Mouse (Mus musculus) kidney, adult 2 months (tissue): Measurements from ENCODE around the gene Dmrt1. TPM values are rescaled to one million over a fixed set of nuclear protein-coding genes. Genes with fewer than 3 reads are reported as not detected.
A peak's percentile ranks its signal among the peaks of the same experiment; 100 is the strongest.

Experiments used
- DNase-seq: peaks from one replicate; pipeline ENCODE4 v3.0.0; 2021
- H3K27ac ChIP-seq: fragments of 200-500 bp; 2 replicates; pipeline ENCODE4 v1.5.1; 2012; ENCODE audit warnings: low read depth, low read length, control low read depth, inconsistent platforms; ENCODE audit not compliant: insufficient read depth
- H3K27me3 ChIP-seq: fragments of 200-500 bp; replicated peaks from 2 replicates; pipeline ENCODE4 v1.6.1; 2012; ENCODE audit warnings: mild to moderate bottlenecking, moderate library complexity, low read length, inconsistent platforms; ENCODE audit not compliant: control insufficient read depth, insufficient read depth
- H3K36me3 ChIP-seq: fragments of 200-500 bp; 2 replicates; pipeline ENCODE4 v1.6.1; 2012; ENCODE audit warnings: mild to moderate bottlenecking, moderate library complexity, low read length, inconsistent platforms; ENCODE audit not compliant: control insufficient read depth, insufficient read depth
- H3K4me1 ChIP-seq: fragments of 200-500 bp; 2 replicates; pipeline ENCODE4 v1.6.1; 2011; ENCODE audit warnings: low read length; ENCODE audit not compliant: control insufficient read depth, insufficient read depth
- H3K4me3 ChIP-seq: fragments of 200-500 bp; 2 replicates; pipeline ENCODE4 v1.5.1; 2011; ENCODE audit warnings: mild to moderate bottlenecking, low read depth, low read length, control low read depth; ENCODE audit not compliant: insufficient read depth
- CTCF ChIP-seq: fragments of 200-500 bp; conservative IDR thresholded peaks from 2 replicates; pipeline ENCODE4 v1.5.1; 2011; ENCODE audit warnings: low read depth, mild to moderate bottlenecking, control low read depth, low read length, moderate library complexity, mixed read lengths; ENCODE audit not compliant: insufficient read depth, insufficient read length
- POLR2A ChIP-seq: fragments of 200-500 bp; IDR thresholded peaks from one replicate; pipeline ENCODE4 v1.6.1; 2011; ENCODE audit warnings: low read depth, low read length, control low read depth
- WGBS: fragments of 180-500 bp; shearing (Covaris S2); methylation state at CpG from one replicate; pipeline ENCODE4 v1.1.7; 2018; 5-methylcytosine and 5-hydroxymethylcytosine counted together
- polyA plus RNA-seq: library from polyadenylated mRNA; depleted of rRNA; stranded (reverse); fragments of >200 nt; gene quantifications from 2 replicates; pipeline ENCODE4 v1.2.3, GENCODE M21; 2012

The Dmrt1 gene
- polyA plus RNA-seq, 1 experiment, result not detected

DNA sequence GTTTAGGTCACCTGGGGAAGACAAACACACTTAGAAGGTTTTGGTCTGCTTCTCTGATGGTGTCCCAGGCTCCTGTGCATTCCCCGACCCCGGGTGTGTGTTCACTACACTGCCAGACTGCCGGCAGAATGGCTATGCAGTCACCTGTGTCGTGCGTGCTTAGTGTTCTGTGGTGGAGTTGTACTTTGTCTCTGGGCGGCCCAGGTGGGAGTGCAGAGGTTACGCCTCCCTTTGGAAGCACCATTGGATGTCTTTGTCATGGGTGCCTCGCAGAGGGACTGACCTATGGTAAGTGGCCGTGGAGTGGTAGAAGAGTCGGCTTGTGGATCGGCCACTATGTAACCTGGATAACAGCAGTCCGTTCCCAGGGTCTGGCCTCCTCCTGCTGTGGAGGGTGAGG, 59.0 kb downstream of the Dmrt1 start:
- H3K36me3 ChIP-seq, result no peaks in the 10 kb centered on the region
- 0 out of 2 replicates have a peak, but pooled peaks cover 2% of the 10 kb centered on the region for H3K27me3 ChIP-seq
- no peaks in the 10 kb centered on the region for H3K4me1 ChIP-seq
- no peak overlapping the region for H3K4me3 ChIP-seq
- 30% methylated on average over 12 of the region's 12 CpGs for WGBS
- no peak overlapping the region for H3K27ac ChIP-seq
- TF ChIP-seq CTCF (no peak), POLR2A (no peak)
- DNase-seq, result no peak

DNA sequence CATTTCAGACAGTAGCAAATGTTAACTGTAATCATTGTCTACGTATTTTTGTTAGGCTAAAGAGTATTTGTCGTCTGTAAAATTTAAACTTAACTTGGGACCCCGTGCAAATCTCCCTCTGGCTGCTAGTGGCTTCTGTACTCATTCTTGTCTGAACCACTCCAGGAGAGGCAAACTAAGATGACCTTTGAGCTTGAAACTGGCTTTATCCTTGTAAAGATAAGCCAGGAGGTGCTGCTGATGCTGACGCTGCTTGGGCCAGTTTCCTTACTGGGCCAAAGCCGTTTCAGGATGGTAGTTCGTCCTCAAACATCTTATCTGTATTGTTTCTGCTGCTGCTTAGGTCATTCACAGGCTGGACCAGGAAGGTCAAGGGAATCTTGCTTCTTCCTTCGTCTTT, 64.4 kb downstream of the Dmrt1 start:
- TF ChIP-seq POLR2A (no peak), CTCF (no peak)
- no peak overlapping the region for H3K27ac ChIP-seq
- DNase-seq, result no peak
- 83% methylated on average over 7 of the region's 7 CpGs for WGBS
- no peak overlapping the region for H3K4me3 ChIP-seq
- no peaks in the 10 kb centered on the region for H3K4me1 ChIP-seq
- 0 out of 2 replicates have a peak, but pooled peaks cover 2% of the 10 kb centered on the region for H3K27me3 ChIP-seq
- H3K36me3 ChIP-seq, result no peaks in the 10 kb centered on the region

DNA sequence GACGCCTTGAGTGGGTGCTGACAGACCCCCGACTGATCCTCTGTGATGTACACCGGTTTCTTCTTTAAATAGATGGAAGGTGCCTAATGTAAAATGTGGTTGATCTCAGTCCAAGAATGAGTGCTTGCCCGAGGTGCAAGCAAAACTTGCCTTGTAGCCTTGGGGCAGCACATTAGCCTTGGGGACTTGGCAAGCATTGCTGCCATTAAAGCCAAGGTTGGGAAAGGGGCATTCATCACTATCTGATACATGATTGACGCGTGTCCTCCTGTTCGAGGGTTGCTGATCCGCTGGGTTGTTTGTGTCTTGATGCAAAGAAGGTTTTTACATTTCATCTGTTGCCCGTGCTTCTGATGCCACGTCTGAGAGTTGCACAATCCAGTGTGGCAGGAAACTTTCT, 69.0 kb downstream of the Dmrt1 start:
- 52% methylated on average over 10 of the region's 10 CpGs for WGBS
- no peak for DNase-seq

DNA sequence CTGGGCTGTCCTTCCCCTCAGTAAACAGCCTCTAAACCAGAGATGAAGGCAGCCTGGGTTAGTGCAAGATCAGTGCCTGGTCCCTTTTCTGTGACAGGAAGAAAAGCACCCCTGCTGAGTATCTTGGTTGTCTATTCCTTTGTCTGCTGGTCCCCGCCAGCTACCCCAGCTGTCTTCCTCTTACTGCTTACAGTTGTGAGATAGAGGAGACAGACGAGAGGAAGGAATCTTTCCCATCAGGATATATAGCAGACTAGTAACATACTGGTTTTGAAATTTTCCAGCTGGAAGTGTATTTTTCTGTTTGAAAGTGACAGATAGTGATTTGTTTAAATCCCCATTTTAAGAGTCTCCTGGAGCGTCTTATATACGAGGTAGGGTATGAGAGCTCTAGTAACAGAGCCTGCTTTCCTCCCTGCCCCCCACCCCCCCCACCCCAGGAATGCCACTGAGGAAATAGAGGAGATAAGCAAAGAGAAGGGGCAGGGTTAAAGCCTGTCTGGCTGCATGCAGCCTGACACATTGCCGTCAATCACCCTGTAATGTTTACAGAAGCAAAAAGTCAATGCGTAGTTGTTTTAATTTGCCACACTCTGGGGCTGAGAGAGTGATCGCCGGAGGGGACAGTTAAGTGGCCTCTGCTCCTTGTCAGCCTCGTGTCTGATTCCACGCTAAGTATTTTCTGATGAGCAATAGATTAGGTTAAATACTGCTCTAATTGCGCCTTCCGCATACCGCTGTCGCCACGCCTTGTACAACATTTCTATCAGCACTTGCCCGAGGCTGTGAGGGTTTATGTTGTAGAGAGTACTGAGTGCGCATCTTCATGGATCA, 69.8 kb downstream of the Dmrt1 start:
- no peaks in the 10 kb centered on the region for H3K36me3 ChIP-seq
- TF ChIP-seq CTCF, result no peak
- TF ChIP-seq POLR2A, result no peak
- no peaks in the 10 kb centered on the region; the same call in 1 of the 2 replicates for H3K27me3 ChIP-seq
- no peak overlapping the region for H3K27ac ChIP-seq
- 15% methylated on average over 17 of the region's 17 CpGs for WGBS
- no peak overlapping the region for H3K4me3 ChIP-seq
- no peak for DNase-seq
- no peaks in the 10 kb centered on the region for H3K4me1 ChIP-seq

More for the DNA sequence above, 69.0 kb downstream of the Dmrt1 start:
- H3K27me3 ChIP-seq, result no peaks in the 10 kb centered on the region
- H3K4me1 ChIP-seq, result no peaks in the 10 kb centered on the region
- H3K27ac ChIP-seq, result no peak overlapping the region
- H3K4me3 ChIP-seq, result no peak overlapping the region
- H3K36me3 ChIP-seq, result no peaks in the 10 kb centered on the region
- TF ChIP-seq CTCF (no peak), POLR2A (no peak)

DNA sequence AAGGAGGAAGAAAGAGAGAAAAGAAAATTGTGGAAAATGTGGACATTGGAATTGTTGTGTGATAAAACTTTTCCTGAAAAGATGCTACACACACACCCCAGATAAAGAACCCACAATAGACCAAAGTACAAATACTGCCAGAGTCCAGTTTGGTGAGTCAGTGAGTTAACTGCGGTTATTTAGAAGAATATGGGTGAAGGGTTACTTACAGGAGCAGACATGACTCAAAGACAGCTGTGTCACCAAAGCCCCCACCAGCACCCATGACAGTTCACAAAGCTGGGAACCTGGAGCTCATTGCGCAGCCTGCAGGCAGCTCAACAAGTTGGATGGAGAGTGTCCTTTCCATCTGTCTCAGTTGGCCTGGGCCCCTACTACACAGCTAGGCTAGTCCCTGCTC, 72.9 kb downstream of the Dmrt1 start:
- WGBS, result 89% methylated on average over 2 of the region's 2 CpGs
- Histone ChIP-seq H3K27me3 (no peaks in the 10 kb centered on the region; the same call in 1 of the 2 replicates), H3K36me3 (no peaks in the 10 kb centered on the region), H3K4me1 (no peaks in the 10 kb centered on the region), H3K4me3 (no peak overlapping the region), H3K27ac (no peak overlapping the region)
- no peak for DNase-seq
- TF ChIP-seq CTCF (no peak), POLR2A (no peak)

DNA sequence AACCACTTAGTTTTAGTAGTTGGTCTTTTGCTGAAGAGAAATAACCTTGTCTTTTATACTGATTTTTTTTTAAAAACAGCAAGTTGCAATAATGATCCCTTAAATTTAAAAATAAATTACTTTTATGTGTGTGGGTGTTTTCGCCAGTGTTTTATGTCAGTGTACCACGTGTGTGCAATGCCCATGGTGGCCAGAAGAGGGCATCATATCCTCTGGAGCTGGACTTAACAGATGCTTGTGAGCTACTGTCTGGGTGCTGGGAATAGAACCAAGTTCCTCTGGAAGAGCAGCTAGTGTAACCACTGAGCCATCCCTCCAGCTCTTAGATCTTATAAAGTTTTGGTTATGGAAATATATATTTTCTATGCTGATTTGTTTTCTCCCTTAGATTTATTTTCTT, 74.0 kb downstream of the Dmrt1 start:
- 84% methylated on average over 2 of the region's 2 CpGs for WGBS
- H3K4me3 ChIP-seq, result no peak overlapping the region
- no peaks in the 10 kb centered on the region; the same call in 1 of the 2 replicates for H3K27me3 ChIP-seq
- no peak for DNase-seq
- no peak overlapping the region for H3K27ac ChIP-seq
- H3K4me1 ChIP-seq, result no peaks in the 10 kb centered on the region
- TF ChIP-seq POLR2A, result no peak
- peak; percentile 35 for TF ChIP-seq CTCF
- H3K36me3 ChIP-seq, result no peaks in the 10 kb centered on the region

DNA sequence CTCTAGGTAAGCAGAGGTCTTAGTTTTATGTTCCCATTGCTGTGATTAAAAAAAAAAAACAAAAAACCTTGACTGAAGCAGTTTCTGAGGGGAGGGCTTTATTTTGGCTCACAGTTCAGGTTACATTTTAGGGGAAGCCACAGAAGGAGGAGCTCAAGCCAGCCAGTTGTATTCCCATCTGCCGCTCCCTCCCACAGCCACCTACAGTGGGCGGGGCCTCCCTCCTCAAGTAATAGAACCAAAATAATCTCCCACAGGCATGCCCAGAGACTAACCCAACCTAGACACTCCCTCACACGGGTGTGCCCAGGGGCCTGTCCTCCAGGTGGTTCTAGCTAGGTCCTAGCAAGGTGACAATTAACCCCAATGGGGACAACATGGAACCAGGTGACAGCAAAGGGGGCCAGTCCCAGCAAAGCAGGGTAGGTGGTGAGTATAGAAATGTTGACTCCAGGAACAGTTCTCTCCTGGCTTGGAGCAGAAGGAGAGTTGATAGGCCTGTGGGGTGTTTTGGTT, 92.4 kb downstream of the Dmrt1 start:
- 59% methylated on average over 3 of the region's 3 CpGs for WGBS
- Histone ChIP-seq H3K4me1 (no peaks in the 10 kb centered on the region), H3K27me3 (no peaks in the 10 kb centered on the region; the same call in none of the 2 replicates), H3K27ac (no peak overlapping the region), H3K36me3 (no peaks in the 10 kb centered on the region), H3K4me3 (no peak overlapping the region)
- TF ChIP-seq CTCF (no peak), POLR2A (no peak)
- DNase-seq, result no peak
